14 mouse cellular contexts compared by ENCODE assay signal in the genomic region with DNA sequence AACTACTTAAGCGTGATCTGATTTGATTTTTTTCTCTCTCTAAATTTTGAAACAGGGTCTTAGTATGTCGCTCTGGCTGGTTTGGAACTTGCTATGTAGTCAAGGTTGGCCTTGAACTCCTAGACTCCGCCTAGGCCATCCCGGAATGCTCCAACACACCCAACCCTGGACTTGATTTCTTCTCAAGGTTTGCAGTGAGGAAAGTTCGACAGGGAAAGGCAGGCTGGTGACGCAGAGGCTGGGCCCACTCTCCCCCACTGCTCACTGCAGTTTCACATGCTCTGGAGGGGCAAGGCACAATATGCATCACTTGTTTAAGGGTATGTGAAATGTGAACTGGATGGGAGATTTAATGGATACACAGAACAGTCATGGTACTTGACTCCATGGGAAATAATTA. TPM values are rescaled to one million over a fixed set of nuclear protein-coding genes. Genes with fewer than 3 reads are reported as not detected.
A peak's percentile ranks its signal among the peaks of the same experiment; 100 is the strongest.
DNase-seq lines count a peak whose midpoint lies in the region; ATAC-seq lines count a peak whose summit lies in the region.
"Had no signal": no experiment of that assay in that cellular context is flagged by ENCODE, and none has a peak within 500 bp of the region (broad histone marks: within the 10 kb centered on the region; RNA-seq: fewer than 3 reads in every experiment).

No protein-coding gene starts in this region.

- DNase-seq in heart, adult 11 months = peak; percentile 90
- no peak for DNase-seq in heart, postnatal 36 days
- no peak for DNase-seq in kidney, adult 9 months
- DNase-seq in midbrain, embryonic 14.5 days = no peak
- DNase-seq in midbrain, embryonic 10.5 days (ENCODE audit: low spot score) = no peak
- DNase-seq: cerebellum, adult 9-10 months; layer of hippocampus, adult 9-11 months; left cerebral cortex, postnatal 4 days; lung, postnatal 10 days had no signal

- peaks cover 20% of the 10 kb centered on the region for H3K36me3 ChIP-seq in kidney, embryonic 14.5 days (ENCODE audit: control insufficient read depth, insufficient read depth, low read length)
- no peaks in the 10 kb centered on the region for H3K36me3 ChIP-seq in midbrain, embryonic 14.5 days (ENCODE audit: control insufficient read depth, insufficient read depth, low read length)
- peaks cover 20% of the 10 kb centered on the region for H3K36me3 ChIP-seq in midbrain, embryonic 10.5 days
- no peaks in the 10 kb centered on the region for H3K36me3 ChIP-seq in stomach, embryonic 15.5 days

- no peaks in the 10 kb centered on the region for H3K9me3 ChIP-seq in kidney, embryonic 14.5 days (ENCODE audit: control insufficient read depth, low read length)
- H3K9me3 ChIP-seq in midbrain, embryonic 14.5 days (ENCODE audit: control insufficient read depth, low read length) = no peaks in the 10 kb centered on the region
- no peaks in the 10 kb centered on the region for H3K9me3 ChIP-seq in midbrain, embryonic 10.5 days (replicated peaks)
- no peaks in the 10 kb centered on the region for H3K9me3 ChIP-seq in stomach, embryonic 15.5 days

- WGBS in kidney, embryonic 14.5 days = 47% methylated on average over 6 of the region's 6 CpGs
- WGBS in midbrain, embryonic 14.5 days = 81% methylated on average over 6 of the region's 6 CpGs
- 85% methylated on average over 6 of the region's 6 CpGs for WGBS in midbrain, embryonic 10.5 days
- 79% methylated on average over 6 of the region's 6 CpGs for WGBS in stomach, embryonic 15.5 days

- no peak overlapping the region for H3K9ac ChIP-seq in kidney, embryonic 14.5 days (ENCODE audit: low read depth, low read length)
- no peak overlapping the region for H3K9ac ChIP-seq in midbrain, embryonic 14.5 days (replicated peaks; ENCODE audit: low read length)
- no peak overlapping the region for H3K9ac ChIP-seq in stomach, embryonic 15.5 days

- H3K4me2 ChIP-seq in kidney, embryonic 14.5 days (replicated peaks; ENCODE audit: low read depth, low read length) = peak overlapping the region; percentile 80; the same call in 1 of the 2 replicates
- H3K4me2 ChIP-seq in midbrain, embryonic 14.5 days (ENCODE audit: low read length) = peak overlapping the region; percentile 97; the same call in 1 of the 2 replicates
- H3K4me2 ChIP-seq in stomach, embryonic 15.5 days = peak overlapping the region; percentile 88; the same call in 1 of the 2 replicates

- H3K4me3 ChIP-seq in kidney, embryonic 14.5 days (ENCODE audit: low read length) = peak overlapping the region; percentile 97; the same call in 1 of the 2 replicates
- H3K4me3 ChIP-seq in midbrain, embryonic 14.5 days (replicated peaks; ENCODE audit: low read depth, low read length) = no peak overlapping the region
- no peak overlapping the region for H3K4me3 ChIP-seq in midbrain, embryonic 10.5 days
- no peak overlapping the region for H3K4me3 ChIP-seq in stomach, embryonic 15.5 days (replicated peaks)

- intact Hi-C loops in heart, postnatal 36 days (cut with DNase I) = no loop called here

- no peaks in the 10 kb centered on the region for H3K27me3 ChIP-seq in kidney, embryonic 14.5 days (ENCODE audit: control insufficient read depth, insufficient read depth, low read length)
- no peaks in the 10 kb centered on the region for H3K27me3 ChIP-seq in midbrain, embryonic 14.5 days (ENCODE audit: control insufficient read depth, insufficient read depth, low read length)
- H3K27me3 ChIP-seq in midbrain, embryonic 10.5 days (ENCODE audit: low read depth, poor library complexity, severe bottlenecking) = no peaks in the 10 kb centered on the region
- H3K27me3 ChIP-seq in stomach, embryonic 15.5 days (replicated peaks) = no peaks in the 10 kb centered on the region
- H3K27me3 ChIP-seq: Patski had no signal

- no peak overlapping the region; the same call in 1 of the 2 replicates for H3K27ac ChIP-seq in kidney, embryonic 14.5 days (ENCODE audit: low read depth, low read length)
- H3K27ac ChIP-seq in midbrain, embryonic 14.5 days (replicated peaks; ENCODE audit: low read depth, low read length) = no peak overlapping the region
- no peak overlapping the region for H3K27ac ChIP-seq in midbrain, embryonic 10.5 days (replicated peaks)
- no peak overlapping the region for H3K27ac ChIP-seq in stomach, embryonic 15.5 days

- 0 out of 2 replicates have a peak, but pooled peaks have one; percentile 21 for ATAC-seq in kidney, embryonic 14.5 days (ENCODE audit: low FRiP score, low TSS enrichment)
- no peak for ATAC-seq in midbrain, embryonic 14.5 days (ENCODE audit: low FRiP score, low TSS enrichment)
- ATAC-seq in stomach, embryonic 15.5 days (ENCODE audit: insufficient read depth, low FRiP score, low read depth) = no peak
- ATAC-seq in megakaryocyte, adult 5-6 weeks (ENCODE audit: poor library complexity, severe bottlenecking) = no peak
- ATAC-seq: forebrain, embryonic 14.5 days; Patski had no signal

- H3K4me1 ChIP-seq in kidney, embryonic 14.5 days (ENCODE audit: control insufficient read depth, insufficient read depth, low read length) = peaks cover 26% of the 10 kb centered on the region
- peaks cover 22% of the 10 kb centered on the region for H3K4me1 ChIP-seq in midbrain, embryonic 14.5 days (ENCODE audit: control insufficient read depth, insufficient read depth, low read length)
- H3K4me1 ChIP-seq in midbrain, embryonic 10.5 days = peaks cover 43% of the 10 kb centered on the region
- peaks cover 15% of the 10 kb centered on the region for H3K4me1 ChIP-seq in stomach, embryonic 15.5 days

RNA-seq across cellular contexts. Expression of a gene that starts 3.3 kb away (rescaled TPM):
- total RNA-seq in heart, postnatal 36 days (2021) = 100 to 1,000 TPM; 139 to 176 TPM
- 112 and 151 TPM in 2 replicates for polyA plus RNA-seq in kidney, embryonic 14.5 days (2014; fragmentation: Nextera tagmentation; extraction: Ambion mirVana)
- 12.4 and 23.8 TPM in 2 replicates for polyA plus RNA-seq in midbrain, embryonic 14.5 days (2014; fragmentation: Nextera tagmentation; extraction: Ambion mirVana)
- 21.2 and 22.7 TPM in 2 replicates for polyA plus RNA-seq in midbrain, embryonic 10.5 days (2016; fragmentation: Nextera tagmentation; extraction: Ambion mirVana)
- 62.9 and 64.0 TPM in 2 replicates for polyA plus RNA-seq in stomach, embryonic 15.5 days (2015; fragmentation: Nextera tagmentation; extraction: Ambion mirVana)
- total RNA-seq in megakaryocyte, adult 5-6 weeks (2015) = 1.1 and 2.3 TPM in 2 replicates
- total RNA-seq in megakaryocyte, adult 5-6 weeks (2017) = 0.73 and 0.92 TPM in 2 replicates
